In genomic region chr1:128740616-128741015, GRCm38 (mm10) we compare ENCODE assay signal across 11 mouse cellular contexts.
DNase-seq lines count a peak whose midpoint lies in the region; ATAC-seq and TF ChIP-seq lines count a peak whose summit lies in the region.
"Had no signal": no experiment of that assay in that cellular context is flagged by ENCODE, and none has a peak within 500 bp of the region (broad histone marks: within the 10 kb centered on the region; RNA-seq: fewer than 3 reads in every experiment).

No protein-coding gene starts in this region.

- no peak overlapping the region for H3K9ac ChIP-seq in kidney, embryonic 16.5 days (replicated peaks; ENCODE audit: low read length)
- no peak overlapping the region for H3K9ac ChIP-seq in midbrain, embryonic 13.5 days (replicated peaks)
- H3K9ac ChIP-seq: heart, embryonic 13.5 days; liver, embryonic 15.5 days had no signal

- peak; percentile 56 for DNase-seq in adrenal gland, adult 2 months
- no peak for DNase-seq in adrenal gland, adult 18-20 months (ENCODE audit: low spot score in 2 of 2)
- peak; percentile 14 to 43 for DNase-seq in kidney, postnatal 36 days
- peak; percentile 4 to 44 for DNase-seq in heart, postnatal 14 days
- peak; percentile 20 for DNase-seq in lung, postnatal 36 days
- no peak for DNase-seq in thymus, adult 2 months
- DNase-seq: cerebellum, adult 9-11 months had no signal

- H3K9me3 ChIP-seq in kidney, embryonic 16.5 days (ENCODE audit: low read length), result peaks cover 6% of the 10 kb centered on the region; the same call in 1 of the 2 replicates
- H3K9me3 ChIP-seq in midbrain, embryonic 13.5 days, result 0 out of 2 replicates have a peak, but pooled peaks cover 6% of the 10 kb centered on the region
- H3K9me3 ChIP-seq: liver, embryonic 15.5 days had no signal

- no peaks in the 10 kb centered on the region for H3K27me3 ChIP-seq in kidney, embryonic 16.5 days (ENCODE audit: insufficient read depth, low read length)
- no peaks in the 10 kb centered on the region for H3K27me3 ChIP-seq in thymus, adult 2 months (ENCODE audit: control insufficient read depth, insufficient read depth, low read length)
- H3K27me3 ChIP-seq in midbrain, embryonic 13.5 days, result no peaks in the 10 kb centered on the region
- H3K27me3 ChIP-seq: heart, embryonic 13.5 days; liver, embryonic 15.5 days had no signal

- 59% methylated on average over 2 of the region's 2 CpGs for WGBS in kidney, embryonic 16.5 days
- WGBS in thymus, adult 2 months, result 92% methylated on average over 2 of the region's 2 CpGs
- 82% methylated on average over 2 of the region's 2 CpGs for WGBS in midbrain, embryonic 13.5 days

- H3K4me2 ChIP-seq in kidney, embryonic 16.5 days (replicated peaks; ENCODE audit: low read depth, low read length), result no peak overlapping the region
- no peak overlapping the region for H3K4me2 ChIP-seq in midbrain, embryonic 13.5 days (replicated peaks)
- H3K4me2 ChIP-seq: heart, embryonic 13.5 days; liver, embryonic 15.5 days had no signal

- intact Hi-C loops in heart, postnatal 14 days (cut with DNase I), result no loop called here

- no peak overlapping the region for H3K27ac ChIP-seq in kidney, embryonic 16.5 days (ENCODE audit: low read length)
- no peak overlapping the region for H3K27ac ChIP-seq in thymus, adult 2 months (ENCODE audit: control insufficient read depth, insufficient read depth, low read length)
- H3K27ac ChIP-seq in midbrain, embryonic 13.5 days, result no peak overlapping the region
- H3K27ac ChIP-seq: heart, embryonic 13.5 days; liver, embryonic 15.5 days had no signal

- no peaks in the 10 kb centered on the region for H3K4me1 ChIP-seq in kidney, embryonic 16.5 days (ENCODE audit: insufficient read depth, low read length)
- H3K4me1 ChIP-seq in thymus, adult 2 months (replicated peaks; ENCODE audit: control insufficient read depth, insufficient read depth, low read length), result no peaks in the 10 kb centered on the region; the same call in 1 of the 2 replicates
- no peaks in the 10 kb centered on the region for H3K4me1 ChIP-seq in midbrain, embryonic 13.5 days (replicated peaks)
- H3K4me1 ChIP-seq: heart, embryonic 13.5 days; liver, embryonic 15.5 days had no signal

- no peak overlapping the region for H3K4me3 ChIP-seq in kidney, embryonic 16.5 days (ENCODE audit: low read length)
- H3K4me3 ChIP-seq in thymus, adult 2 months (ENCODE audit: control insufficient read depth, insufficient read depth, low read length), result no peak overlapping the region
- H3K4me3 ChIP-seq in midbrain, embryonic 13.5 days (replicated peaks), result no peak overlapping the region
- H3K4me3 ChIP-seq: heart, embryonic 13.5 days; liver, embryonic 15.5 days had no signal

- TF ChIP-seq CTCF in thymus, adult 2 months (IDR thresholded peaks at IDR 0.05; ENCODE audit: borderline replicate concordance, control insufficient read depth, extremely low read depth, insufficient read depth, low read length, poor library complexity), result no peak

- TF ChIP-seq POLR2A in thymus, adult 2 months (IDR thresholded peaks at IDR 0.05; ENCODE audit: control insufficient read depth, extremely low read depth, insufficient read depth, low read length, poor library complexity), result no peak

- no peaks in the 10 kb centered on the region for H3K36me3 ChIP-seq in kidney, embryonic 16.5 days (ENCODE audit: insufficient read depth, low read length)
- H3K36me3 ChIP-seq in thymus, adult 2 months (ENCODE audit: control insufficient read depth, insufficient read depth, low read length), result no peaks in the 10 kb centered on the region
- no peaks in the 10 kb centered on the region for H3K36me3 ChIP-seq in midbrain, embryonic 13.5 days
- H3K36me3 ChIP-seq: heart, embryonic 13.5 days; liver, embryonic 15.5 days had no signal

- no peak for ATAC-seq in kidney, embryonic 16.5 days (ENCODE audit: low FRiP score, low TSS enrichment)
- ATAC-seq in midbrain, embryonic 13.5 days, result no peak

Comparison
In these comparisons a context has a peak if more than half of its experiments do, and no peak if none do; other contexts are left out.
1. DNase-seq: peak in adrenal gland, adult 2 months (single experiment), kidney, postnatal 36 days (2 of 2), heart, postnatal 14 days (2 of 2) and lung, postnatal 36 days (single experiment); none in adrenal gland, adult 18-20 months (0 of 2) and thymus, adult 2 months (single experiment).